Mouse (Mus musculus): Measurements from ENCODE around the gene Exosc6.
A peak's percentile ranks its signal among the peaks of the same experiment; 100 is the strongest.
"Not testable (repeated sequence)": the region's sequence is repeated elsewhere in the genome, so short reads cannot be mapped to it uniquely, and the experiment has no call there.

Exosc6 gene

DNA sequence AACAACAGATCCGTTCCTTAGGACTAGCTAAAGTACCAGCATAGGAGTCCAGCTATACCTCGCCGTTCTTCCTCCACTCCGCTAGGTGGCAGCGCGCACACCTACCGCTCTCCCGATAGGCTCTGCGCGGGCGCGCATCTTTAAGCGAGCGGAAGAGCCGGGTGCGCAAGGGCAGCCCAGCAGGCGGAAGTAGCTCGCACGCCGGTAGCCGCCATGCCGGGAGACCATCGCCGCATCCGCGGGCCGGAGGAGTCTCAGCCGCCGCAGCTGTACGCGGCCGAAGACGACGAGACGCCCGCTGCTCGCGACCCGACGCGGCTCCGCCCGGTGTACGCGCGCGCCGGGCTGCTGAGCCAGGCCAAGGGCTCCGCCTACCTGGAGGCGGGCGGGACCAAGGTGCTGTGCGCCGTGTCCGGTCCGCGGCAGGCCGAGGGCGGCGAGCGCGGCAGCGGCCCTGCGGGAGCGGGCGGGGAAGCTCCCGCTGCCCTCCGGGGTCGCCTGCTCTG is at the start of gene Exosc6:
TSS of gene Exosc6 (plus strand) at position 182 of the 506 bp plus-strand sequence.
- peak; percentile 86 for DNase-seq (ENCODE audit: low read depth in 2 of 2, low spot score in 2 of 2)

DNA sequence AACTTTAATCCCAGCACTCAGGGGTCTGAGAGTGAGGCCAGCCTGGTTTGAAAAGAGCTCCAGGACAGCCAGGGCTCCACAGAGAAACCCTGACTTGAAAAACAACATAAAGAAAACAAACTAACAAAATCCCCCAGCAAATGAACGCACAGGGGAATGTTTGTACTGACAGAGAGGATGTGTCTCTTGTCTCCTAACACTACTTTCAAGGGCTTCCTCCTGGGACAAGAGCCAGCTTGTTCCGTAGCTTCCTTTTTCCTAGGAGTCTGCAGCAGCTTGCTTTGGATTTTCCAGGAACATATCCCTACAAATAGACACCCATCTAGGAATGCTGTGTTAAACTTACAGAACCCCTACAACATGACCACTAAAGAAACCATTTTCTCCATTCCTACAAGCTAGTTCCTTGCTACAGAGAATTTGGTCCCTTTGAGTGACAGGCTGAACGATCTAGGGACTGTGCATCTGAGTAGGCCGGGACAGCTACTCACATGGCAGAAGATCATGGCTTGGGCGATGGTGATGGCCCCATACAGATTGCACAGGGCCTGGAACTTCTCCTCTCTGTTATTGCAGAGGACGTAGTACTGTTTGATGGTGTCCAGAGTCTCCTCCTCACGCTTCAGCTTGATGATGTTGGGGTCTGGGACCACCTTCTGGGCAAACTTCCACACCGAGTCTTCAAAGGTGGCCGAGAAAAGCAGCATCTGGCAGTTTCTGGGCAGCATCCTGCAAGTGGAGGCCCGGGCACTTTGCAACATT is 45.7 kb upstream of the Exosc6 start:
- not testable (repeated sequence) for DNase-seq (ENCODE audit: low read depth in 2 of 2, low spot score in 2 of 2)

DNA sequence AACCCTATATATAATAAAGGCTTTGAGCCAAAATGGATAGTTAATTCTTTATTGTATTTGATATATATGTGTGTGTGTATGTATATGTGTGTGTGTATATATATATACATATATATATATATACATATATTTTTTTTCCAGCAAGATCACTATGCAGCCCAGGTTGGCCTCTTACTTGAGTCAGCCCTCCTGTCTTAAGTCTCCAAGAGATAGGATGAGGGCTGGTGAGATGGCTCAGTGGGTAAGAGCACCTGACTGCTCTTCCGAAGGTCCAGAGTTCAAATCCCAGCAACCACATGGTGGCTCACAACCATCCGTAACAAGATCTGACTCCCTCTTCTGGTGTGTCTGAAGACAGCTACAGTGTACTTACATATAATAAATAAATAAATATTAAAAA is 29.5 kb upstream of the Exosc6 start:
- not testable (repeated sequence) for DNase-seq (ENCODE audit: low read depth in 2 of 2, low spot score in 2 of 2)

DNA sequence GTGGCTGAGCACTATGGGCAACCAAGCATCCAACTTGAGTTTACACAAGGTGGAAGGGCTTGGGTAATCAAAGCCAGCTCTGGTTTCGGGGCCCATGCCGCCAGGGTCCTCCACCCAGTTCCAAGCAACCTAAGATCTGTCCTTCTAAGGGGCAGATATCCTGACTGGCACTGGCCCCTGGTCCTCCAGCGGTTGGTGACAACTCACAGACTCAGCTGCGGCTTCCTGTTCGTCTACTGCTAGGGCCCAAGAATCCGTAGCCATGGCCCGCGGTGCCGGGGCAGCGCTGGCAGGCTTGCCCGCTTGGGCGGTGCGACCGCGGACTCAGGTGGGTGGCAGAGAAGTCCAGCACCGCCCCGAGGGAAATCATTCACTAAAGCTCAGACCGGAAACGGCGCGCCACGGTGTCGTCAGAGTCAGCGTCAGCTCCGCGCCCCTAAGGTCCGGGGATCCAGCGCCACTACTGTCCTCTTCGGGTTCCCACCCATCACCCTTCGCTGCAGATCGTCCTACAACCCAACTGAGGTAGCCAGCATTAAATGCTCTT is 28.7 kb upstream of the Exosc6 start:
- peak; percentile 55 to 67 for DNase-seq (ENCODE audit: low read depth in 2 of 2, low spot score in 2 of 2)

DNA sequence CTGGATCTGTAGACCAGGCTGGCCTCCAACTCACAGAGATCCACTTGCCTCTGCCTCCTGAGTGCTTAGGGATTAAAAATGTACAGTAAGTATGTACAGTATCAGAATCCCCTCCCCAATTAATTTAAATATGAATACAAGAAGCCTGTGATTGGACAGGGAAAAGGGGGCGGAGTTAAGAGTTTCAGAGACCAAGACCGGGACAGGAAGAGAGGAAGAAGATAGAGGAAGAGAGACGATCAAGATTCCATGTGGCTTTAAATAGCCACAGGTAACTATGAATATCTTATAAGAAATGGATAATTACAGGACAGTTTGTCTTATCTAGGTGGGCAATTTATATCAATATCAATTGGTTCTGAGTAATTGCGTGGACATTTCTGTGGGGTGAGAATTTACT is 26.6 kb upstream of the Exosc6 start:
- no peak for DNase-seq (ENCODE audit: low read depth in 2 of 2, low spot score in 2 of 2)

DNA sequence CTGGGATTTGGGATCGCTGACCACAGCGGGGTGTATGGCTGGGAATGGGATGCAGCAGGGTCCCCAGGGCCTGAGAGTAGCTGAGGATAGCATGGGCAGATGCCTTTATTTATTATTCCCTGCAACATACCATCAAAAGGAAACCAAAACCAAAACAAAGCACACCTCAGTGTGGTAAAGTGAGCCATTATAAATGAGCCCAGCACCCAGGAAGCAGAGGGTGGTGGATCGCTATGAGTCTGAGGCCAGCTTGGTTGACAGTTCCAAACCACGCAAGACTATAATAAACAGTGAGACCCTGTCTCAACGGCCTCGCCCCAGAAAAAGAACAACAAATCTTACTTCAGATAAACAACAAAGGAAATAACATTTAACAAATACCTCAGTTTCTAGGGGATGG is 26.1 kb upstream of the Exosc6 start:
- no peak for DNase-seq (ENCODE audit: low read depth in 2 of 2, low spot score in 2 of 2)

DNA sequence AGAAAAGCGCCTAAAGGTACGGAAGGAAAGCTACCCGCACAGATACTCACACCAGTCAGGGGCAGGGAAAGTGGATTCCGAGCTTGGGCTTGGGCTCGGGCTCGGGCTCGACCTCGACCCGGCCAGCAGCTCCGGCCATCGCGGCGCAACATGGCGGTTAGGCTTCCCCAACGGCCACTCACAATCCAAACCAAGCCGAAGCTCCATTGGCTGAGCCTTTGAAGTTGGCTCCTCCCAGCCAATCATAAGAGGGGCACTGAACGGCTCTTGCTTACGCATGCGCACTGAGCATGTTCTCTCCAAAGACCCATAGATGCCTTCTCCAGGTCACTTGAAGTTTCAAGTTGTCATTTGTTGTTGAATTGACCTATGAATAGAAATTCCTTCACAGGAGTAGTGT is 24.6 kb upstream of the Exosc6 start, which contains the start of gene Ddx19b:
TSS of gene Ddx19b (minus strand) at position 180 of the 400 bp plus-strand sequence.
- DNase-seq (ENCODE audit: low read depth in 2 of 2, low spot score in 2 of 2): no peak

DNA sequence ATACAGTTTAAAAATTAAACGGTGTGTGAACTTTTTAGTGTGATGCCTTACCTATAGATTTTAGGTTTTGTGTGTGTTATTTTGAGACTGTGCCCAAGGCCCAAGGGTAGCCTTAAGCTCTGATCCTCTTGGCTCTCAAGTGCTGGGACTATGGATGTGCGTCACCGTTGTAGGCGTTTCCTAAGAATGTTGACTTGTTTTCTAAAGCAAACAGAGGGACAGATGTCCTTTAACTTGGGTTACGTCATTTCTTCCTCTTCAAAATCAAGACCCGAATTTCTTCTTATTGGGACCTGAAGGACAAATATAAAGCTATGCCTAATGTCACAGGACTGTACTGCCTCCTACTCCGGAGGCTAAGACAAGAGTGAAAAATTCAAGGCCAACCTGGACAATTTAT is 23.2 kb upstream of the Exosc6 start, which contains the start of gene Aars:
TSS of gene Aars (plus strand) at position 229 of the 400 bp plus-strand sequence.
- DNase-seq (ENCODE audit: low read depth in 2 of 2, low spot score in 2 of 2): no peak

DNA sequence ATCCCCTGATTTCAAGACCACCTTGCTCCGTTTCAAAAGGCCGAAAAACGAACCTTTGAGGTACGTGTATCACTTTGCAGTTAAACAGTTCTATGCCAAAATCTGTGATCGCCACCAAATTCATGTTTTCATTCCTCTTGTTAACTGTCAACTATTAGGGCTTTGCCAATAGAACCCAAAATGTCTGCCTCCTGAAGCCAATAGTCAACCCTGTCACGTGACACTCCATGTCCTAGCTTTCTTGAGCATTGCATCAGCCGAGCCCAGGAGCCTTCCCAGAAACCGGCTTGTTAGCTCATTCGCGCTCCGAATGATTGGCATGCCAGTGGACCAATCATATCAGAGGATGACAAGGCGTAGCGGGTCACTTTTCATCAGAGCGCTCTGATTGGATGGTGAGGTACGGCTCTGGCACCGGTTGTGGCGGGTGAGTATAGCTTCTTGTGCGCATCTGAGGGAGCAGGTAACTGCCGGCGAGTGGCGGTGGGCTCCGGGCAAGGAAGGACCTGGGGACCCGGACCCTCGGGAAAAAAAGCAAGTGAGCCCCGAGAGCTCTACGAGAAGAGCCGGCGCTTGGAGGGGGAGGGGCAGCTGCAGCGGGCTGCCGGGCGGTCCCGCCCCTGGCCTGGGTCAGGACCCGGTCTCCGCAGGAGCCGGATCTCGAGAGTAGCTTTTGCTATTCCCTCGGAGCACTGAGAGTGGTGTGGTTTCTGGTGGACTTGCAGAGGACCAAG is 22.5 kb upstream of the Exosc6 start:
- DNase-seq (ENCODE audit: low read depth in 2 of 2, low spot score in 2 of 2): peak; percentile 91 to 94

DNA sequence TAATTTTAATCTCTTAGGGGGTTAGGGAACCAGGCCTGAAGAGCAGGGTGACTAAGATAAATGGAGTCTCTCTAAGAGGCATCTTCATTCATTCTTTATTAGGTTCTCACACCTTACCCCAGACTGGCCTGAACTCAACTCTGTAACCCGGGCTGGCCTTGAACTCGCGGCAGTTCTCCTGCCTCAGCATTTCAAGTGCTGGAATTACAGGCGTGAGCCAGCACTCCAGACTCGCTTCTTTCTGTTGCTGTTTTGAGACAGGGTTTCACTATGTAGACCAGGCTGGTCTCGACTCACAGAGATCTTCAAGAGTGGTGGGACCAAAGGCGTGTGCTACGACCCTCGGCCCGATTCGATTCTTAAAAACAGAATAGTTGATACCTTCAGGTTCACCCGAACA is 21.9 kb upstream of the Exosc6 start:
- DNase-seq (ENCODE audit: low read depth in 2 of 2, low spot score in 2 of 2): no peak

DNA sequence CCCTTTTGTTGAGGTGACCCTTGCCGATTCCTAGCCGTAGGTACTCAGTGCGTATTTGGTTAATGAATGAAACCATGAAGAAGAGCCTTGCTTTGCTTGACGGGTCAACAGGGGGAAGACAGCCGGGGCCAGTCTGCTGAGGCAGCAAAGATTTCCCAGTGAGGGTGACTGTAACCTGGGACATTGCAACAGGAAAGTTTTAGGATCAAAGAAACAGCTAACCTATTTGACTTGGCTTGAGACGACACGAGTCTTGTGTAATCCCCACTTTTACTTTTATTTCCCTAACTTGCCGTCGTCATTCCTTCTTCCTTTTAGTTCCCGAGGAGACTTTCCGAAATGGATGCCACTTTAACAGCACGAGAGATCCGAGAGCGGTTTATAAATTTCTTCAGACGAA is 19.5 kb upstream of the Exosc6 start:
- DNase-seq (ENCODE audit: low read depth in 2 of 2, low spot score in 2 of 2): no peak

DNA sequence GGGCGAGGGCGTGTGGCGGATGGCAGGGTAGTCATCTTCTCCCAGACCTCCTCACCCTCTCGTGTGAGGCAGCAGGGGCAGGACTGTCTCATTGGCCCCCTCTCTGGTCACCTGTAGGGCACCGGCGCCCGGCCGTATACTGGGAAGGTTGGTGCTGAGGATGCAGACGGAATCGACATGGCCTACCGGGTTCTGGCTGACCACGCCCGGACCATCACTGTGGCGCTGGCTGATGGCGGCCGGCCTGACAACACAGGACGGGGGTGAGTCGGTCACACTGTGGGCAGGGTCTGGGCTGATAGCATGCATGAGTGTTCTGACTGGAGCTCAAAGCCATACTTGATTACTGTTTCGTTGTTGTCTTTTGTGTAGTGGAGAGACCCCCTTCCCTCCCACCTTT is 13.6 kb upstream of the Exosc6 start:
- DNase-seq (ENCODE audit: low read depth in 2 of 2, low spot score in 2 of 2): no peak

DNA sequence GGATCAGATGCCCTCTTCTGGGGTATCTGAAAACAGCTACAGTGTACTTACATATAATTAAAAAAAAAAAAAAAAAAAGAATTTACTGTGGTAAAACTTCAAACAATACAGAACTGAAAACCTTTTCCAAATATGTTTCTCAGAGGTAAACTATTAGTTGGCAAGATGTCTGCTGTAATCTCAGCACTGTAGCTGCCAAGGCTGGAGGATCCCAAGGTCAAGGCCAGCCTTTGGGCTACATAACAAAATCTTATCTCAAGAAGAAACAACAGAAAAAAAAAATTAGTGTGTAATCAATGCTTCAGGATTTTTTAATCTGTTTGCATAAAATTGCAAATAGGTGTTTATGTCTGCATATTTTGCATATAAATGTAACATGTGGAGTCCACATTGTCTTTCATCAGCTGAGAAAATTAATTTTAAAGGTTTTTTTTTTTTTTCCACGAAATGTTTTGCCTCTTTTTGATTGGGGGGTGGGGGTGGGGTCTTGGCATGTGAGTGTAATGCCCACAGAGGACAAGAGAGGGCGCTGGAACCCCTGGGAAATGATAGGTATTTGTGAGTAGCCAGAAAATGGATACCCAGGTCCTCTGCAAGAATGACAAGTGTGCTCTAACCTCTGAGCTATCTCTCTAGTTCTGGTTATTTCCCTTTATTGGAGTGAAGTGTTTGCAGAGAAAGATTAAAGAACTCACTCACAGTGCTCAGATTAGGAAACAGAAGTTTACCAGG is 12.0 kb upstream of the Exosc6 start:
- DNase-seq (ENCODE audit: low read depth in 2 of 2, low spot score in 2 of 2): no peak

DNA sequence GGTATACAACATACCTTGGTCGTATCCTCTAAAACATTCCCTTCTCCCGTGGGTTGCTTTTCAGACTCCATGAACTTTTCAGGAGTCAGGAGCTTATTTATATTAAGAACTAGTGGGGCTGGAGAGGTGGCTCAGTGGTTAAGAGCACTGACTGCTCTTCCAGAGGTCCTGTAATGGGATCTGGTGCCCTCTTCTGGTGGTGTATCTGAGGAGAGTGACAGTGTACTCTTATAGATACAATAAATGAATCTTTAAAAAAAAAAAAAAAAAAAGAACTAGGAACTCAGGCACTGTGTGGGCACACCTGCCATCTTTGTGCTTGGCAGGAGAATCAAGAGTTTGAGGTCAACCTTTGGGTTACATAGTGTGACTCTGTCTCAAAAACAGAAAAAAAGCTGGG is 7.4 kb upstream of the Exosc6 start:
- DNase-seq (ENCODE audit: low read depth in 2 of 2, low spot score in 2 of 2): no peak

DNA sequence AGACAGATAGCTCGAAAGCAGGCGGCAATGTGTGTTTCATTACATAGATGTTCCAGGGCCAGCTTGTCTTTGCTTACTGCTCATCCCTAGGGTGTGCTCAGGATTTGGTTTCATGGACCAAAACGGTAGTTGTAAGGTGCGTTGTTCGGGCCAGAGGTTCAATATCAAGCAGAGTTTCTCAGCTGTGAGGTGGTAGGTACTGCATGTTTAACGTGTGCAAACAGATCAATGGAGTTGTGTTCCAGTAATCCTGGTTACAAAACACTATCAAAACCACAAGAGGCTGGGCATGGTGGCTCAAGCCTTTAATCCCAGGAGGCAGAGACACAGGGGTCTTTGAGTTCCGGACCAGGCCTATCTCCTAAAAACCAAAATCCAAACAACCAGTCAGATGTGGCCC is 7.0 kb upstream of the Exosc6 start:
- no peak for DNase-seq (ENCODE audit: low read depth in 2 of 2, low spot score in 2 of 2)

DNA sequence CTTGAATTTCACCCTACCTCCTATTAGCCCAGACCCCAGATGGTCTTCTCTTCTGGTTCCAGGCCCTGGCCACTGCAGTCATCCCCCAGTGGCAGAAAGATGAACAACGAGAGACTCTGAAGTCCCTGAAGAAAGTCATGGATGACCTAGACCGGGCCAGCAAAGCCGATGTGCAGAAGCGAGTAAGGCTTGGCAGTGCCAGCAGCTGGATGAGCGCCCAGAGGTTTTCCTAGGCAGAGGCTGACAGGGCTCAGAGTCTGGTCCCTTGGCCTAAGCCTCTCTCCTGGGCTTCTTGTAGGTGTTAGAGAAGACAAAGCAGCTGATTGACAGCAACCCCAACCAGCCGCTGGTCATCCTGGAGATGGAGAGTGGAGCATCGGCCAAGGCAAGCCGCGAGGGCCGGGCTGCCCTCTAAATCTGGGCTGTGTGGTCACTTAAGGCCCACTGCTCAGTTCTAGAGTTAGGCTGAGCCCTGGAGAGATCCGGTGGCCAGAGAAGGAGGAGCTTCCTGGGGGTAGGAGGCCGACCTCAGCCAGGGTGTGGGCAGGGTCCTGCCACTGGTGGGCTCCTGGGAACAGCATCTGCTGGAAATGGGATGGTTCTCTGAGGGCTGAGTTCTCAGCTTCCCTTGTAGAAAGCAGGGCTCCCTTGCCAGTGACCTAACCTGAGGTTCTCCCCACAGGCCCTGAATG is 2.2 kb upstream of the Exosc6 start:
- no peak for DNase-seq (ENCODE audit: low read depth in 2 of 2, low spot score in 2 of 2)

DNA sequence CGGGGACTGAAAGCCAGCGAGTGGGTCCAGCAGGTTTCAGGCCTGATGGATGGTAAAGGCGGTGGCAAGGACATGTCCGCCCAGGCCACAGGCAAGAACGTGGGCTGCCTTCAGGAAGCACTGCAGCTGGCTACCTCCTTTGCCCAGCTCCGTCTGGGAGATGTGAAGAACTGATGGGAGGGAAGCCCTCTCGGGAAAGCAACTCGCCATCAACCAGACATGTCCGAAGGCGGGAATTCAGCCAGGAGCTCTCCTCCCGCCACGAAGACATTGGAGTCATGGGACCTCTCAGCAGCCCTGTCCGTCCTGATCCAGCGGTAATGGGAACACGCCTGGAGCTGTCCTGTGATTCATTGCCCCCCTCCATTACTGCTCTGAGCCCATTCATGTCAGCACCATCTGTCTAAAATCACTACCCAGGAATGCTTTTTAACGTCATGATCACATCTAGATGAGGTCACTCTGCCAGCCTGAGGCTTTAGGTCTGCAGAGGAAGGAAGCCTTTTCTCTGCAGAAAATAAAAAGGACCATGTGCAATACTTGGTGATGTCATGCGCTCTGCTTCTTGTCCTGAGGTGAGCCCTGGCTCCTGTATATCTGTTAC is 1.0 kb upstream of the Exosc6 start:
- DNase-seq (ENCODE audit: low read depth in 2 of 2, low spot score in 2 of 2): no peak

DNA sequence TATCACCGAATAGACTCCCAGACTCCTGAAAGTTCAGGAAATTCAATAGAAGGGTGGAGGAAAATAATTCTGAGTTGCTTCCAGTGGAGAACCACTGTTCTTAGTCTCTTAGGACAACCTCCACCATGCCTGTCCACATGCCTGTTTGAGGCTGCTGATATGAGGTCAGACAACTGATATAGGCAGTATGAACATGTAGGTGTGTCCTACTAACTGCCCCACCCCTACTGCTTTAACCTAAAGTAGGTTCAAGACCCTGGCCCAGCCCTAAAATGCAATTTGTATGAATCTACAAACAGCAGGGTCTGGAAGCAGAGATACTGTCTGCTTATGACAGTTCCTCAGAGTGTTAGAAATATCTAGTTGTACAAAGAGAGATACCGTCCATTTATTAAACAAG is 478 bp upstream of the Exosc6 start:
- no peak for DNase-seq (ENCODE audit: low read depth in 2 of 2, low spot score in 2 of 2)

DNA sequence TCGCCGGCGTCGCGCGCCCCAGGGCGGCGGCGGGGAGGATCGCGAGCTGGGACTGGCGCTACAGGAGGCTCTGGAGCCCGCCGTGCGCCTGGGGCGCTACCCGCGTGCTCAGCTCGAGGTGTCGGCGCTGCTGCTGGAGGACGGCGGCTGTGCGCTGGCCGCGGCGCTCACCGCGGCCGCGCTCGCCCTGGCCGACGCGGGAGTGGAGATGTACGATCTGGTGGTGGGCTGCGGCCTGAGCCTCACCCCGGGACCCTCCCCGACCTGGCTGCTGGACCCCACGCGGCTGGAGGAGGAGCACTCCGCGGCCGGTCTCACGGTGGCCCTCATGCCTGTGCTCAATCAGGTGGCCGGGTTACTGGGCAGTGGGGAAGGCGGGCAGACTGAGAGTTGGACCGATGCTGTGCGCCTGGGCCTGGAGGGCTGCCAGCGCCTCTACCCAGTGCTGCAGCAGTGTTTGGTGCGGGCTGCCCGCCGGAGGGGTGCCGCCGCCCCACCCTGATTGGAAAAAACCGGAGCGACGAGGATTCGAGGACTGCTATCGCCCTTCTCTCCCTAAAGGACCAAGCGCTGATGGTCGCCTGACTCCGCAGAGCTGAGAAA is 653 bp downstream of the Exosc6 start:
- no peak for DNase-seq (ENCODE audit: low read depth in 2 of 2, low spot score in 2 of 2)

Data from CD8-positive naive resting alpha-beta T cell, adult 2 months (primary cell).